In genomic region chr6:30174461-30175224, GRCm38 (mm10) we compare ENCODE assay signal across 8 mouse cellular contexts.
DNase-seq lines count a peak whose midpoint lies in the region; ATAC-seq and TF ChIP-seq lines count a peak whose summit lies in the region.

No protein-coding gene starts in this region.

- DNase-seq in heart, adult 2 months: peak in 1 of 2 experiments; percentile 31
- DNase-seq in heart, postnatal 14 days: no peak
- DNase-seq in forebrain, embryonic 10.5 days (ENCODE audit: extremely low spot score, low spot score): peak; percentile 42
- DNase-seq in left cerebral cortex, adult 18-20 months (ENCODE audit: low spot score in 2 of 2): no peak

- no peak overlapping the region for H3K9ac ChIP-seq in heart, adult 2 months (ENCODE audit: low read depth, low read length)
- H3K9ac ChIP-seq in liver, embryonic 12.5 days: no peak overlapping the region
- H3K9ac ChIP-seq in stomach, embryonic 15.5 days: no peak overlapping the region

- H3K79me2 ChIP-seq in heart, adult 2 months (replicated peaks; ENCODE audit: control insufficient read depth, insufficient read depth, low read length): no peaks in the 10 kb centered on the region

- peaks cover 2% of the 10 kb centered on the region for H3K4me1 ChIP-seq in heart, adult 2 months (ENCODE audit: control insufficient read depth, insufficient read depth, low read length)
- H3K4me1 ChIP-seq in forebrain, embryonic 10.5 days: peaks cover 80% of the 10 kb centered on the region
- peaks cover 46% of the 10 kb centered on the region for H3K4me1 ChIP-seq in liver, embryonic 12.5 days
- H3K4me1 ChIP-seq in stomach, embryonic 15.5 days: peaks cover 48% of the 10 kb centered on the region

- no peak overlapping the region for H3K27ac ChIP-seq in heart, adult 2 months
- peak overlapping the region; percentile 76 for H3K27ac ChIP-seq in forebrain, embryonic 10.5 days
- H3K27ac ChIP-seq in liver, embryonic 12.5 days: no peak overlapping the region
- H3K27ac ChIP-seq in stomach, embryonic 15.5 days: no peak overlapping the region

- 2% methylated on average over 33 of the region's 33 CpGs for WGBS in heart, adult 2 months
- WGBS in forebrain, embryonic 10.5 days: under 1% methylated on average over 33 of the region's 33 CpGs
- WGBS in liver, embryonic 12.5 days (ENCODE audit: insufficient replicate concordance): 2% methylated on average over 33 of the region's 33 CpGs
- under 1% methylated on average over 33 of the region's 33 CpGs for WGBS in stomach, embryonic 15.5 days

- H3K36me3 ChIP-seq in heart, adult 2 months (ENCODE audit: control insufficient read depth, insufficient read depth, low read length): no peaks in the 10 kb centered on the region
- H3K36me3 ChIP-seq in forebrain, embryonic 10.5 days (replicated peaks): no peaks in the 10 kb centered on the region
- no peaks in the 10 kb centered on the region for H3K36me3 ChIP-seq in liver, embryonic 12.5 days
- no peaks in the 10 kb centered on the region for H3K36me3 ChIP-seq in stomach, embryonic 15.5 days

- TF ChIP-seq EP300 in heart, adult 2 months (IDR thresholded peaks at IDR 0.05; ENCODE audit: insufficient read depth, low read depth, low read length): no peak

- ATAC-seq in CD4-positive, CD25-positive, alpha-beta regulatory T cell, adult 4 months: peak; percentile 8
- no peak; the same call in 1 of the 2 replicates for ATAC-seq in liver, embryonic 12.5 days
- ATAC-seq in stomach, embryonic 15.5 days (ENCODE audit: insufficient read depth, low FRiP score, low read depth): peak; percentile 13; the same call in 1 of the 2 replicates
- ATAC-seq in frontal cortex, adult (ENCODE audit: low TSS enrichment): no peak

- peak overlapping the region; percentile 39; the same call in 1 of the 2 replicates for H3K4me3 ChIP-seq in heart, adult 2 months
- peak overlapping the region; percentile 45 for H3K4me3 ChIP-seq in forebrain, embryonic 10.5 days
- peak overlapping the region; percentile 49 for H3K4me3 ChIP-seq in liver, embryonic 12.5 days
- peak overlapping the region; percentile 50 for H3K4me3 ChIP-seq in stomach, embryonic 15.5 days (replicated peaks)

- no peak for TF ChIP-seq POLR2A in heart, adult 2 months (IDR thresholded peaks at IDR 0.05; ENCODE audit: insufficient read depth, low read depth, low read length)

- no peaks in the 10 kb centered on the region for H3K9me3 ChIP-seq in forebrain, embryonic 10.5 days
- no peaks in the 10 kb centered on the region for H3K9me3 ChIP-seq in liver, embryonic 12.5 days (replicated peaks)
- H3K9me3 ChIP-seq in stomach, embryonic 15.5 days: no peaks in the 10 kb centered on the region

- H3K4me2 ChIP-seq in liver, embryonic 12.5 days: peak overlapping the region; percentile 72
- H3K4me2 ChIP-seq in stomach, embryonic 15.5 days: peak overlapping the region; percentile 67

- no peak for TF ChIP-seq CTCF in heart, adult 2 months (IDR thresholded peaks at IDR 0.05)

- peaks cover 58% of the 10 kb centered on the region for H3K27me3 ChIP-seq in heart, adult 2 months (ENCODE audit: control insufficient read depth, insufficient read depth, low read length)
- peaks cover 100% of the 10 kb centered on the region for H3K27me3 ChIP-seq in forebrain, embryonic 10.5 days (ENCODE audit: poor library complexity, severe bottlenecking)
- H3K27me3 ChIP-seq in liver, embryonic 12.5 days (replicated peaks): peaks cover 100% of the 10 kb centered on the region
- H3K27me3 ChIP-seq in stomach, embryonic 15.5 days (replicated peaks): peaks cover 91% of the 10 kb centered on the region

- intact Hi-C loops in heart, adult 2 months (cut with DNase I): no loop called here
- intact Hi-C loops in heart, postnatal 14 days (cut with DNase I): no loop called here

Comparison
In these comparisons a context has a peak if more than half of its experiments do, and no peak if none do; other contexts are left out.
1. ATAC-seq: peak in CD4-positive, CD25-positive, alpha-beta regulatory T cell, adult 4 months (single experiment) and stomach, embryonic 15.5 days (single experiment); none in liver, embryonic 12.5 days (single experiment) and frontal cortex, adult (single experiment).
2. Peak in every context shown above with its lines, with median percentiles within 50 percentile points of each other: H3K4me3 ChIP-seq.